Mouse (Mus musculus): Measurements from ENCODE around the gene Six2.
"Not testable (repeated sequence)": the region's sequence is repeated elsewhere in the genome, so short reads cannot be mapped to it uniquely, and the experiment has no call there.

Gene Six2

GRCm38 (mm10) chr17:85689807-85690319, 1.8 kb upstream of the Six2 start:
- DNase-seq = no peak

- DNase-seq = no peak
Measured at GRCm38 (mm10) chr17:85688911-85689806, 1.1 kb upstream of the Six2 start.

- peak; percentile 30 for DNase-seq
Measured at GRCm38 (mm10) chr17:85687421-85688235, 446 bp downstream of the Six2 start.

- no peak for DNase-seq
Measured at GRCm38 (mm10) chr17:85686476-85687420, 1.3 kb downstream of the Six2 start.

- no peak for DNase-seq
Measured at GRCm38 (mm10) chr17:85685689-85686281, 2.3 kb downstream of the Six2 start.

- no peak for DNase-seq
Measured at GRCm38 (mm10) chr17:85684841-85685688, 3.0 kb downstream of the Six2 start.

- DNase-seq = not testable (repeated sequence)
Measured at GRCm38 (mm10) chr17:85684436-85684835, 3.6 kb downstream of the Six2 start.

- no peak for DNase-seq
Measured at GRCm38 (mm10) chr17:85683984-85684307, 4.1 kb downstream of the Six2 start.

- no peak for DNase-seq
Measured at GRCm38 (mm10) chr17:85683111-85683983, 4.7 kb downstream of the Six2 start.

GRCm38 (mm10) chr17:85682181-85682710, 5.8 kb downstream of the Six2 start:
- no peak for DNase-seq

- DNase-seq = no peak
Measured at GRCm38 (mm10) chr17:85681741-85682140, 6.3 kb downstream of the Six2 start.

- DNase-seq = no peak
Measured at GRCm38 (mm10) chr17:85680851-85681550, 7.1 kb downstream of the Six2 start.

- no peak for DNase-seq
Measured at GRCm38 (mm10) chr17:85680116-85680850, 7.8 kb downstream of the Six2 start.

- DNase-seq = no peak
Measured at GRCm38 (mm10) chr17:85679651-85680050, 8.4 kb downstream of the Six2 start.

- DNase-seq = peak; percentile 58
Measured at GRCm38 (mm10) chr17:85664618-85665320, 23.3 kb downstream of the Six2 start.

- DNase-seq = no peak
Measured at GRCm38 (mm10) chr17:85664202-85664601, 23.9 kb downstream of the Six2 start.

GRCm38 (mm10) chr17:85661521-85661920, 26.6 kb downstream of the Six2 start:
- no peak for DNase-seq

- DNase-seq = no peak
Measured at GRCm38 (mm10) chr17:85660016-85660415, 28.1 kb downstream of the Six2 start.
